Mouse (Mus musculus) limb, embryonic 13.5 days (tissue): ENCODE data around the gene Psmc3. TPM values are rescaled to one million over a fixed set of nuclear protein-coding genes. Genes with fewer than 3 reads are reported as not detected.
"Not testable (repeated sequence)": the region's sequence is repeated elsewhere in the genome, so short reads cannot be mapped to it uniquely, and the experiment has no call there.

Experiments used
- ATAC-seq: fragments of 200-750 bp; cut with Nextera tagmentation; 2 replicates; pipeline ENCODE4 v1.8.0; 2017; ENCODE audit warnings: low read depth, moderate number of reproducible peaks, moderate TSS enrichment; ENCODE audit not compliant: low FRiP score
- H3K27ac ChIP-seq: fragments of 300-500 bp; sonication (generic); 2 replicates; pipeline ENCODE4 v1.5.1; 2015; ENCODE audit warnings: inconsistent platforms, mild to moderate bottlenecking, moderate library complexity
- H3K27me3 ChIP-seq: fragments of 300-500 bp; sonication (generic); 2 replicates; pipeline ENCODE4 v1.6.1; 2015; ENCODE audit warnings: mild to moderate bottlenecking, inconsistent platforms
- H3K36me3 ChIP-seq: fragments of 300-500 bp; sonication (generic); 2 replicates; pipeline ENCODE4 v1.6.1; 2015; ENCODE audit warnings: inconsistent platforms, mild to moderate bottlenecking, moderate library complexity
- H3K4me1 ChIP-seq: fragments of 300-500 bp; sonication (generic); 2 replicates; pipeline ENCODE4 v1.6.1; 2015; ENCODE audit warnings: inconsistent platforms
- H3K4me2 ChIP-seq: fragments of 300-500 bp; sonication (generic); replicated peaks from 2 replicates; pipeline ENCODE4 v1.6.1; 2015; ENCODE audit warnings: inconsistent platforms, mild to moderate bottlenecking, moderate library complexity
- H3K4me3 ChIP-seq: fragments of 300-500 bp; sonication (generic); 2 replicates; pipeline ENCODE4 v1.5.1; 2015; ENCODE audit warnings: moderate library complexity, mild to moderate bottlenecking, inconsistent platforms
- H3K9ac ChIP-seq: fragments of 300-500 bp; sonication (generic); 2 replicates; pipeline ENCODE4 v1.6.1; 2015; ENCODE audit warnings: mild to moderate bottlenecking, inconsistent platforms
- H3K9me3 ChIP-seq: fragments of 300-500 bp; sonication (generic); 2 replicates; pipeline ENCODE4 v1.6.1; 2016; ENCODE audit warnings: inconsistent platforms
- WGBS: fragments of 180-500 bp; shearing (Covaris S2); methylation state at CpG from one replicate; pipeline ENCODE4 v1.1.7; 2015; 5-methylcytosine and 5-hydroxymethylcytosine counted together
- polyA plus RNA-seq: library from polyadenylated mRNA; unstranded; fragments of >200 nt; fragmentation: Nextera tagmentation; extraction: Ambion mirVana; gene quantifications from 2 replicates; pipeline ENCODE4 v1.2.1, GENCODE M21; 2015

The Psmc3 gene
- 316 and 328 TPM in 2 replicates for polyA plus RNA-seq

GRCm38 (mm10) chr2:91053934-91054382, at the start of gene Psmc3:
Gene Psmc3, plus strand, starts transcription at chr2:91054009.
- no peaks in the 10 kb centered on the region for H3K27me3 ChIP-seq
- WGBS, result under 1% methylated on average over 40 of the region's 40 CpGs
- peak within 1 kb of the TSS; percentile 98 for H3K4me2 ChIP-seq
- H3K27ac ChIP-seq, result peak within 1 kb of the TSS; percentile 79
- no peaks in the 10 kb centered on the region for H3K9me3 ChIP-seq
- peaks cover 48% of the 10 kb centered on the region for H3K36me3 ChIP-seq
- H3K9ac ChIP-seq, result peak within 1 kb of the TSS; percentile 90
- peaks cover 11% of the 10 kb centered on the region for H3K4me1 ChIP-seq
- peak within 1 kb of the TSS; percentile 89 for H3K4me3 ChIP-seq
- ATAC-seq, result peak; percentile 99

DNA sequence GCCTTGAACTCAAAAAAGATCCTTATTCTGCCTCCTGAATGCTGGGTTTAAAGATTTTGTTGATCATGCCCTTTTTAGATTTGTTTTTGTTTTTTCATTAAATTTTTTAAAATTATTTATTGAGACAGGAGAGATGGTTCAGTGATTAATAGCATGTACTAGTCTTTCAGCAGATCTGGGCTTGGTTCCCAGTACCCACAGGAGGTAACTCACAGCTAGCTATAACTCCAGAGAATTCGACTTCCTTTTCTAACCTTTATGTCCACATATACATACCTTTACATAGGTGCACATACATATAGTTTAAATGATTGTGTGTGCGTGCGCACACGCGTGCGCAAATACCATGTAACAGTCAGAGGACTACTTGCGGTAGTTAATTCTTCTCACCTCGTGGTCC, 45.3 kb upstream of the Psmc3 start:
- no peaks in the 10 kb centered on the region for H3K9me3 ChIP-seq
- H3K27me3 ChIP-seq, result no peaks in the 10 kb centered on the region
- WGBS, result 97% methylated on average over 8 of the region's 8 CpGs
- no peak overlapping the region for H3K27ac ChIP-seq
- H3K4me2 ChIP-seq, result no peak overlapping the region
- peaks cover 85% of the 10 kb centered on the region for H3K36me3 ChIP-seq
- no peak for ATAC-seq
- no peak overlapping the region for H3K4me3 ChIP-seq
- H3K9ac ChIP-seq, result no peak overlapping the region
- H3K4me1 ChIP-seq, result no peaks in the 10 kb centered on the region

DNA sequence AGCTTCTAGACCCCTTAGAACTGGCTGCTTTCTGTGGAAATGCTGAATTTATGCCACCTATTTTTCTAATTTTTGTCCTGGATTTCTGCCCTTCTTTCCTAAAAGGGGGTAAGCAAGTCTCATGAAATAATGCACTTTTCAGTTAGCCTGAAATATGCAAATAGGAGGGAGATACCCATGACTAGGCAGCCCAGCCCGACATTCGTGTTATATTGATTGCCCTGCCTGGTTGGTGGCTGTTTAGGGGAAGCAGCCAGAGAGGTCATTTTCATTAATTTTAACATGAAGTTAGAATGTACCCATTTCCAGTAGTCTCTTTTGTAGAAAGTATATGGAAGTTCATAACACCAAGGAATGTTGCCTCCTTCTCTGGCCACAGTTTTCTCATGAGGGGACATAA, 39.9 kb upstream of the Psmc3 start:
- Histone ChIP-seq H3K4me3 (no peak overlapping the region), H3K4me2 (no peak overlapping the region), H3K27me3 (no peaks in the 10 kb centered on the region), H3K9me3 (no peaks in the 10 kb centered on the region), H3K4me1 (no peaks in the 10 kb centered on the region; the same call in 1 of the 2 replicates), H3K36me3 (peaks cover 88% of the 10 kb centered on the region), H3K27ac (no peak overlapping the region), H3K9ac (no peak overlapping the region)
- no peak for ATAC-seq
- WGBS, result 98% methylated on average over 2 of the region's 2 CpGs

DNA sequence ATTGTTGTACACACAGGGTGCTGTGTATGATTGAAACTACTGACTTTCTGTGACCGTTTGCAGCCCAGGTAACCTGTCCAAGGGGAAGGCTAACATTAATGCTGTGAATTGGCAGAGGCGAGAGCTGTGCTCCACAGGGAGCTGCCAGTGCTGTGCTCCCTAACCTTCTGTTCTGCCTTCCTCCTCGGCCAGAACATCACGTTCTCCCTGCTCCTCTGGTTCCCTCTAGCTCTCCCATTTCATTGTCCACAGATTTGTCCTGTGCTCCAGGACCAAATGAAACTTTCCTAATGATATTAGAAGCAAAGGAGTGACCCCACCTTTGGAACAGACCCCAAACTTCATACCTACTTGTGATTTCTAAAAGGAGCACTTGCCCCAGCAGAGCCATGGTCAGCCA, 38.4 kb upstream of the Psmc3 start:
- Histone ChIP-seq H3K27me3 (no peaks in the 10 kb centered on the region), H3K9ac (no peak overlapping the region), H3K9me3 (no peaks in the 10 kb centered on the region), H3K4me2 (no peak overlapping the region), H3K27ac (no peak overlapping the region), H3K4me1 (no peaks in the 10 kb centered on the region; the same call in 1 of the 2 replicates), H3K4me3 (no peak overlapping the region), H3K36me3 (peaks cover 82% of the 10 kb centered on the region)
- no peak for ATAC-seq
- 86% methylated on average over 4 of the region's 4 CpGs for WGBS

GRCm38 (mm10) chr2:91018061-91018788, 35.6 kb upstream of the Psmc3 start:
- Histone ChIP-seq H3K27ac (no peak overlapping the region), H3K4me1 (no peaks in the 10 kb centered on the region; the same call in 1 of the 2 replicates), H3K36me3 (peaks cover 70% of the 10 kb centered on the region), H3K9ac (no peak overlapping the region), H3K9me3 (no peaks in the 10 kb centered on the region), H3K27me3 (no peaks in the 10 kb centered on the region), H3K4me2 (no peak overlapping the region), H3K4me3 (no peak overlapping the region)
- no peak for ATAC-seq
- 88% methylated on average over 8 of the region's 8 CpGs for WGBS

- no peak overlapping the region for H3K9ac ChIP-seq
- no peak overlapping the region for H3K4me2 ChIP-seq
- no peaks in the 10 kb centered on the region for H3K27me3 ChIP-seq
- peaks cover 53% of the 10 kb centered on the region for H3K36me3 ChIP-seq
- no peak overlapping the region for H3K27ac ChIP-seq
- no peak overlapping the region for H3K4me3 ChIP-seq
- ATAC-seq, result no peak
- WGBS, result 93% methylated on average over 3 of the region's 3 CpGs
- H3K4me1 ChIP-seq, result no peaks in the 10 kb centered on the region
- H3K9me3 ChIP-seq, result no peaks in the 10 kb centered on the region
These were observed 33.9 kb upstream of the Psmc3 start for GRCm38 (mm10) chr2:91019911-91020310.

- not testable (repeated sequence) for H3K4me3 ChIP-seq, H3K4me1 ChIP-seq, H3K27me3 ChIP-seq, H3K4me2 ChIP-seq, H3K9ac ChIP-seq, H3K9me3 ChIP-seq, H3K27ac ChIP-seq, ATAC-seq
- 95% methylated on average over 7 of the region's 7 CpGs for WGBS
- peaks cover 32% of the 10 kb centered on the region for H3K36me3 ChIP-seq
These were observed 31.5 kb upstream of the Psmc3 start for GRCm38 (mm10) chr2:91022266-91022665.

DNA sequence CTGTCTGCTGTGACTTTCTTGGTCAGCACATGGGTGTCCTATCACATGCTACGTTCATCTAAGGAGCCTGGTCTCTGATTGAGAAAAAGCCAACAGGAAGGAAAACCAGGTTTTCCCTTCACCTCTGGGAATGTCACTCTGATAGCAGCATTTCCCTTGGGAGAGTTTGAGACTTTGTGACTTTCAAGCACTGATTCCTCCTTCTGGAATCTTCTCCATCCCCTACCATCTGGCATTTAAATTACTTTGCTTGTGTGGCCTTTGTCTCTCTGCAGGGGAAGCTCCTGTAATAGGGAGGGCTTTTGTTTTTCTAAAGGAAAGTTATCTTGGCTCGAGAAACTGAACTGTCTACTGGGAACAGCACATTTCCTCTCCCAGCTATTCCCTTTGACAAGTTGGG, 30.7 kb upstream of the Psmc3 start:
- Histone ChIP-seq H3K27me3 (no peaks in the 10 kb centered on the region), H3K27ac (no peak overlapping the region), H3K9me3 (no peaks in the 10 kb centered on the region), H3K4me3 (no peak overlapping the region), H3K9ac (no peak overlapping the region), H3K36me3 (peaks cover 25% of the 10 kb centered on the region), H3K4me1 (no peaks in the 10 kb centered on the region), H3K4me2 (no peak overlapping the region)
- WGBS, result 73% methylated on average over 2 of the region's 2 CpGs
- no peak for ATAC-seq

DNA sequence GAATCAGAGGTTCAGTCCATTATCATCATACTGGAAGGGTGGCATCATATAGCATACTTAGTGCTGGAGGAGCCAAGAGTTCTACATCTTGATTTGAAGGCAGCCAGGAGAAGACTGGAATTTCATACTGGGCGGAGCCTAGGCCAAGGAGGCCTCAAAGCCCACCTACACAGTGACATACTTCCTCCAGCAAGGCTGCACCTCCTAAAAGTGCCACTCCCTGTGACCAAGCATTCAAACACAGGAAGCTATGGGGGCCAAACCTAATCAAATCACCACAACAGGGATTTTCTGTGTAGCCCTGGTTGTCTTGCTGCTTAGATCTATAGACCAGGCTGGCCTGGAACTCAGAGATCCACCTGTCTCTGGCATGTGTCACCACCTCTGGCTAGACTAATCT, 29.9 kb upstream of the Psmc3 start:
- no peak overlapping the region for H3K4me3 ChIP-seq
- 85% methylated on average over 1 of the region's 1 CpGs for WGBS
- no peak overlapping the region for H3K27ac ChIP-seq
- no peak overlapping the region for H3K4me2 ChIP-seq
- H3K36me3 ChIP-seq, result peaks cover 19% of the 10 kb centered on the region
- H3K4me1 ChIP-seq, result no peaks in the 10 kb centered on the region
- H3K9me3 ChIP-seq, result no peaks in the 10 kb centered on the region
- H3K9ac ChIP-seq, result no peak overlapping the region
- no peak for ATAC-seq
- no peaks in the 10 kb centered on the region for H3K27me3 ChIP-seq

GRCm38 (mm10) chr2:91025081-91025516, 28.7 kb upstream of the Psmc3 start:
- Histone ChIP-seq H3K9ac (no peak overlapping the region), H3K27me3 (no peaks in the 10 kb centered on the region), H3K4me1 (no peaks in the 10 kb centered on the region), H3K4me2 (no peak overlapping the region), H3K4me3 (no peak overlapping the region), H3K27ac (no peak overlapping the region), H3K36me3 (peaks cover 13% of the 10 kb centered on the region), H3K9me3 (no peaks in the 10 kb centered on the region)
- 97% methylated on average over 1 of the region's 1 CpGs for WGBS
- no peak for ATAC-seq

DNA sequence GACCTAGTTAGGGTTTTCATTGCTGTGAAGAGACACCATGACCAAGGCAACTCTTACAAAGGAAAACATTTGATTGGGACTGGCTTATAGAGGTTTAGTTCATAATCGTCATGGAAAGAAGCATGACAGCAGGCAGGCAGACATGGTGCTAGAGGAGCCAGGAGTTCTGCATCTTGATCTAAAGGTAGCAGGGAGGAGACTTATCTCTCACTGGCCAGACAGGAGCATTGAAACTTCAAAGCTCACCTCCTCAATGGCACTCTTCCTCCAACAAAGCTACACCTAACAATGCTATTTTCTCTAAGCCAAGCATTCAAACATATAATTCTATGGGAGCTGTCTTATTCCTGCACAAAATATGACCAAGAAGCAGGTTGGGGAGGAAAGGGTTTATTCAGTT, 27.3 kb upstream of the Psmc3 start:
- WGBS, result 86% methylated on average over 1 of the region's 1 CpGs
- H3K36me3 ChIP-seq, result peaks cover 2% of the 10 kb centered on the region; the same call in 1 of the 2 replicates
- no peak overlapping the region for H3K9ac ChIP-seq
- no peaks in the 10 kb centered on the region for H3K4me1 ChIP-seq
- H3K27ac ChIP-seq, result no peak overlapping the region
- H3K4me3 ChIP-seq, result no peak overlapping the region
- no peak overlapping the region for H3K4me2 ChIP-seq
- H3K27me3 ChIP-seq, result no peaks in the 10 kb centered on the region
- no peaks in the 10 kb centered on the region for H3K9me3 ChIP-seq
- no peak for ATAC-seq

GRCm38 (mm10) chr2:91027391-91028214, 26.2 kb upstream of the Psmc3 start:
- WGBS, result 86% methylated on average over 9 of the region's 9 CpGs
- no peak overlapping the region for H3K9ac ChIP-seq
- no peak overlapping the region for H3K27ac ChIP-seq
- H3K9me3 ChIP-seq, result no peaks in the 10 kb centered on the region
- H3K36me3 ChIP-seq, result no peaks in the 10 kb centered on the region
- H3K4me1 ChIP-seq, result no peaks in the 10 kb centered on the region
- no peak for ATAC-seq
- H3K27me3 ChIP-seq, result no peaks in the 10 kb centered on the region
- no peak overlapping the region for H3K4me3 ChIP-seq
- no peak overlapping the region for H3K4me2 ChIP-seq
